Mouse (Mus musculus): ENCODE measurements around the gene Hlf.

The Hlf gene

GRCm38 (mm10) chr11:90342267-90342666, 48.4 kb downstream of the Hlf start:
- no peak for DNase-seq (ENCODE audit: low read depth, low spot score)

- no peak for DNase-seq (ENCODE audit: low read depth, low spot score)
These were observed 49.9 kb downstream of the Hlf start for GRCm38 (mm10) chr11:90340836-90341235.

GRCm38 (mm10) chr11:90334816-90335215, 55.9 kb downstream of the Hlf start:
- no peak for DNase-seq (ENCODE audit: low read depth, low spot score)

- DNase-seq (ENCODE audit: low read depth, low spot score), result no peak
These were observed 58.0 kb downstream of the Hlf start for GRCm38 (mm10) chr11:90332737-90333136.

GRCm38 (mm10) chr11:90330202-90330694, 60.4 kb downstream of the Hlf start:
- DNase-seq (ENCODE audit: low read depth, low spot score), result no peak

GRCm38 (mm10) chr11:90326836-90327235, 63.9 kb downstream of the Hlf start:
- no peak for DNase-seq (ENCODE audit: low read depth, low spot score)

GRCm38 (mm10) chr11:90326146-90326545, 64.5 kb downstream of the Hlf start:
- DNase-seq (ENCODE audit: low read depth, low spot score), result no peak

- DNase-seq (ENCODE audit: low read depth, low spot score), result no peak
These were observed 66.1 kb downstream of the Hlf start for GRCm38 (mm10) chr11:90324597-90324996.

GRCm38 (mm10) chr11:90320922-90321321, 69.8 kb downstream of the Hlf start:
- no peak for DNase-seq (ENCODE audit: low read depth, low spot score)

- peak; percentile 40 for DNase-seq (ENCODE audit: low read depth, low spot score)
These were observed 73.2 kb downstream of the Hlf start for GRCm38 (mm10) chr11:90317482-90317881.

GRCm38 (mm10) chr11:90314606-90315005, 76.1 kb downstream of the Hlf start:
- DNase-seq (ENCODE audit: low read depth, low spot score), result no peak

- no peak for DNase-seq (ENCODE audit: low read depth, low spot score)
These were observed 83.7 kb downstream of the Hlf start for GRCm38 (mm10) chr11:90306993-90307392.

GRCm38 (mm10) chr11:90306067-90306466, 84.6 kb downstream of the Hlf start:
- DNase-seq (ENCODE audit: low read depth, low spot score), result no peak

GRCm38 (mm10) chr11:90294622-90295021, 96.1 kb downstream of the Hlf start:
- no peak for DNase-seq (ENCODE audit: low read depth, low spot score)

GRCm38 (mm10) chr11:90292766-90293165, 97.9 kb downstream of the Hlf start:
- DNase-seq (ENCODE audit: low read depth, low spot score), result no peak

- no peak for DNase-seq (ENCODE audit: low read depth, low spot score)
These were observed 99.5 kb downstream of the Hlf start for GRCm38 (mm10) chr11:90291156-90291555.

GRCm38 (mm10) chr11:90286550-90287154, 104.0 kb downstream of the Hlf start:
- DNase-seq (ENCODE audit: low read depth, low spot score), result no peak
